Comparison of ENCODE assay signal across 11 mouse cellular contexts in genomic region chr4:57250636-57251035, GRCm38 (mm10). TPM values are rescaled to one million over a fixed set of nuclear protein-coding genes. Genes with fewer than 3 reads are reported as not detected.
DNase-seq lines count a peak whose midpoint lies in the region; ATAC-seq lines count a peak whose summit lies in the region.
"Had no signal": no experiment of that assay in that cellular context is flagged by ENCODE, and none has a peak within 500 bp of the region (broad histone marks: within the 10 kb centered on the region; RNA-seq: fewer than 3 reads in every experiment).

No protein-coding gene starts in this region.

- no peak overlapping the region for H3K4me3 ChIP-seq in kidney, embryonic 16.5 days (ENCODE audit: low read length)
- H3K4me3 ChIP-seq: erythroblast, embryonic 14.5 days; neural tube, embryonic 15.5 days had no signal

- no peak for ATAC-seq in kidney, embryonic 16.5 days (ENCODE audit: low FRiP score, low TSS enrichment)

- no peaks in the 10 kb centered on the region for H3K27me3 ChIP-seq in kidney, embryonic 16.5 days (ENCODE audit: insufficient read depth, low read length)
- H3K27me3 ChIP-seq: neural tube, embryonic 15.5 days had no signal

- no peaks in the 10 kb centered on the region for H3K9me3 ChIP-seq in kidney, embryonic 16.5 days (ENCODE audit: low read length)
- H3K9me3 ChIP-seq: neural tube, embryonic 15.5 days had no signal

- H3K27ac ChIP-seq in kidney, embryonic 16.5 days (ENCODE audit: low read length), result no peak overlapping the region
- H3K27ac ChIP-seq: neural tube, embryonic 15.5 days had no signal

- H3K4me1 ChIP-seq in kidney, embryonic 16.5 days (ENCODE audit: insufficient read depth, low read length), result 0 out of 2 replicates have a peak, but pooled peaks cover 7% of the 10 kb centered on the region

- H3K9ac ChIP-seq in kidney, embryonic 16.5 days (replicated peaks; ENCODE audit: low read length), result no peak overlapping the region
- H3K9ac ChIP-seq: neural tube, embryonic 15.5 days had no signal

- 15% methylated on average over 2 of the region's 2 CpGs for WGBS in kidney, embryonic 16.5 days

- 0 out of 2 replicates have a peak, but pooled peaks cover 5% of the 10 kb centered on the region for H3K36me3 ChIP-seq in kidney, embryonic 16.5 days (ENCODE audit: insufficient read depth, low read length)
- H3K36me3 ChIP-seq: G1E; neural tube, embryonic 15.5 days had no signal

- no peak overlapping the region for H3K4me2 ChIP-seq in kidney, embryonic 16.5 days (replicated peaks; ENCODE audit: low read depth, low read length)
- H3K4me2 ChIP-seq: neural tube, embryonic 15.5 days had no signal

- peak; percentile 52 for DNase-seq in embryo, embryonic 10.5 days (ENCODE audit: low spot score)
- DNase-seq in embryo, embryonic 9.5 days (ENCODE audit: extremely low spot score), result no peak
- peak; percentile 29 to 50 for DNase-seq in kidney, postnatal 4 days
- peak; percentile 13 for DNase-seq in 3T3-L1 (ENCODE audit: low read depth, low spot score)
- DNase-seq in brain, adult 2 months (ENCODE audit: low read depth, low spot score), result peak; percentile 49
- DNase-seq in urinary bladder, postnatal 36 days (ENCODE audit: low spot score in 2 of 2), result no peak
- no peak for DNase-seq in B cell, adult 2 months

RNA-seq across cellular contexts. Expression of gene Ptpn3, which starts 51.0 kb away (rescaled TPM):
- polyA plus RNA-seq in kidney, embryonic 16.5 days (2015; fragmentation: Nextera tagmentation; extraction: Ambion mirVana), result 9.0 and 9.3 TPM in 2 replicates
- polyA plus RNA-seq: erythroblast, embryonic 14.5 days; G1E had no signal

Comparison
In these comparisons a context has a peak if more than half of its experiments do, and no peak if none do; other contexts are left out.
1. DNase-seq: peak in embryo, embryonic 10.5 days (single experiment), kidney, postnatal 4 days (2 of 2), 3T3-L1 (single experiment) and brain, adult 2 months (single experiment); none in embryo, embryonic 9.5 days (single experiment), urinary bladder, postnatal 36 days (0 of 2) and B cell, adult 2 months (0 of 2).